Mouse (Mus musculus) layer of hippocampus, postnatal 36 days (tissue): Measurements from ENCODE around the gene Scamp2. TPM values are rescaled to one million over a fixed set of nuclear protein-coding genes. Genes with fewer than 3 reads are reported as not detected.
A peak's percentile ranks its signal among the peaks of the same experiment; 100 is the strongest.

Experiments used
- DNase-seq, 2 experiments: peaks; one replicate each; pipeline ENCODE4 v3.0.0; 2022
- total RNA-seq, 2 experiments: library from RNA; stranded (reverse); gene quantifications; 2 replicates each; pipeline ENCODE4 v1.2.3; 2021

Gene Scamp2
- total RNA-seq, 2 experiments from 2014 or later, result 24.6 to 25.5 TPM

- DNase-seq, result no peak
These were observed 68.0 kb downstream of the Scamp2 start for GRCm38 (mm10) chr9:57628717-57629116.

GRCm38 (mm10) chr9:57629118-57629874, 68.6 kb downstream of the Scamp2 start:
- peak; percentile 77 to 81 for DNase-seq

GRCm38 (mm10) chr9:57633481-57634024, 72.8 kb downstream of the Scamp2 start:
- DNase-seq, result peak; percentile 51 to 57

GRCm38 (mm10) chr9:57637272-57637671, 76.5 kb downstream of the Scamp2 start:
- DNase-seq, result no peak

GRCm38 (mm10) chr9:57637741-57638322, 77.1 kb downstream of the Scamp2 start:
- DNase-seq, result peak; percentile 47 to 54

Other genes starting within 250 kb of the Scamp2 start
- gene Ppcdc, start 120.8 kb upstream of the Scamp2 start, total RNA-seq, result 10 to 100 TPM; 14.9 to 17.7 TPM
- gene Scamp5, start 92.9 kb upstream of the Scamp2 start, total RNA-seq, result 100 to 1,000 TPM; 370 to 381 TPM
- gene Rpp25, start 56.9 kb upstream of the Scamp2 start, total RNA-seq, result 1 to 10 TPM; 9.4 to 9.9 TPM
- gene Cox5a, start 39.7 kb upstream of the Scamp2 start, total RNA-seq, result 100 to 1,000 TPM; 387 to 406 TPM
- gene Fam219b, start 23.4 kb upstream of the Scamp2 start, total RNA-seq, result 10 to 100 TPM; 18.7 to 19.2 TPM
- gene Mpi, start 8.2 kb upstream of the Scamp2 start, total RNA-seq, result 10 to 100 TPM; 65.9 to 66.3 TPM
- 10 to 100 TPM; 23.0 to 31.3 TPM for gene Ulk3, start 28.5 kb downstream of the Scamp2 start, total RNA-seq
- 1 to 10 TPM; 3.6 to 3.7 TPM for gene Cplx3, start 45.3 kb downstream of the Scamp2 start, total RNA-seq
- gene Lman1l, start 59.8 kb downstream of the Scamp2 start, total RNA-seq, result not detected
- 10 to 100 TPM; 35.2 to 41.8 TPM for gene Csk, start 92.7 kb downstream of the Scamp2 start, total RNA-seq
- gene Cyp1a2, start 122.8 kb downstream of the Scamp2 start, total RNA-seq, result not detected
- under 1 TPM; 0.12 to 0.15 TPM for gene Cyp1a1, start 127.0 kb downstream of the Scamp2 start, total RNA-seq
- 10 to 100 TPM; 15.5 to 15.6 TPM for gene Edc3, start 147.6 kb downstream of the Scamp2 start, total RNA-seq
- 10 to 100 TPM; 81.0 to 81.9 TPM for gene Clk3, start 204.9 kb downstream of the Scamp2 start, total RNA-seq